Mouse (Mus musculus): ENCODE measurements at regions not wholly inside any gene's neighbourhood (a gene's known extent, or its start where the extent isn't known, plus 50 kb on each side); places are given as distances from the start of the nearest gene placed in this dataset.

DNA sequence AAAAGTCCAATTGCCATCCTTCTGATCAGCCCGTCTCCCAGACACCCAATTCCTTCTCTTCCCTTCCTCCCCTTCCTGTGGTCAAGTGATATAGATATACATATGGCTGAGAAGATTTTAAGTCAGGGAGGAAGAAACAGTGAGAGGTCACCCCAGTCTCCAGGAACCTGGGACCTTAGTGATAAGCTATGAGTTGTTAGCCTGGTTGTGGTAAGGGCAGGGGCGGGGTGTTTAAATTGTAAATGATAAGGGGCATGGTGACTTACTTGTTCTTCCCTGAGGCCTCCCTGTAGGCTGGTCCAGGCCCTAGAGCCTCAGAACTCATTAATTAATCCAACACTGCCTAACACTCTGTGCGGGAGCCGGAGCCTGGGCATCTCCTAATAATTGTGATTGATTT lies 186.5 kb upstream of the Ajap1 start:
- Histone ChIP-seq H3K36me3 (ENCODE audit: control insufficient read depth in 1 of 2, insufficient read depth in 2 of 2, low read length in 2 of 2) (no peaks in the 10 kb centered on the region), H3K27me3 (ENCODE audit: control insufficient read depth in 1 of 2, insufficient read depth in 2 of 2, low read length in 2 of 2) (no peaks in the 10 kb centered on the region), H3K9ac (ENCODE audit: control insufficient read depth, low read depth, low read length, poor library complexity, severe bottlenecking) (no peak overlapping the region), H3K4me3 (ENCODE audit: control insufficient read depth in 1 of 2, insufficient read depth in 1 of 2, low read depth in 2 of 2, low read length in 2 of 2) (no peak overlapping the region), H3K27ac (ENCODE audit: control insufficient read depth, low read depth, low read length) (no peak overlapping the region), H3K79me2 (ENCODE audit: control insufficient read depth, insufficient read depth, low read length, poor library complexity) (no peaks in the 10 kb centered on the region), H3K4me1 (ENCODE audit: control insufficient read depth in 1 of 2, insufficient read depth in 2 of 2, low read length in 2 of 2) (no peaks in the 10 kb centered on the region), H3K9me3 (replicated peaks; ENCODE audit: insufficient read depth, low read length) (no peaks in the 10 kb centered on the region; the same call in 1 of the 2 replicates)
- DNase-seq (ENCODE audit: low read depth, low spot score), result no peak
- no peak for TF ChIP-seq ZC3H11A (IDR thresholded peaks at IDR 0.05; ENCODE audit: low read depth, low read length)
- no peak for TF ChIP-seq ETS1 (IDR thresholded peaks at IDR 0.05; ENCODE audit: low read depth, low read length)
- no peak for TF ChIP-seq NELFE (IDR thresholded peaks at IDR 0.05; ENCODE audit: low read depth, low read length)
- no peak for TF ChIP-seq CTCF (IDR thresholded peaks at IDR 0.05 in 2 of 3, conservative IDR thresholded peaks at IDR 0.05 in 1 of 3; ENCODE audit: control insufficient read depth in 1 of 3, insufficient read depth in 1 of 3, low read depth in 2 of 3, low read length in 3 of 3, poor library complexity in 1 of 3, severe bottlenecking in 1 of 3)
- TF ChIP-seq E2F4 (IDR thresholded peaks at IDR 0.05; ENCODE audit: borderline replicate concordance, low read depth, low read length), result no peak
- no peak for TF ChIP-seq KAT2A (conservative IDR thresholded peaks at IDR 0.05; ENCODE audit: low read depth, low read length)
- TF ChIP-seq TCF12 (IDR thresholded peaks at IDR 0.05; ENCODE audit: low read depth, low read length), result no peak
- no peak for TF ChIP-seq POLR2A (IDR thresholded peaks at IDR 0.05; ENCODE audit: control insufficient read depth in 1 of 2, insufficient read depth in 1 of 2, low read depth in 1 of 2, low read length in 2 of 2, poor library complexity in 1 of 2)
- no peak for TF ChIP-seq MYC (IDR thresholded peaks at IDR 0.05; ENCODE audit: low read depth, low read length)
- no peak for TF ChIP-seq POLR2AphosphoS5 (IDR thresholded peaks at IDR 0.05; ENCODE audit: borderline replicate concordance, low read depth, low read length)
- TF ChIP-seq EP300 (IDR thresholded peaks at IDR 0.05; ENCODE audit: low read depth in 1 of 2, low read length in 2 of 2), result no peak
- no peak for TF ChIP-seq MAFK (IDR thresholded peaks at IDR 0.05; ENCODE audit: borderline replicate concordance, low read depth, low read length)
- no peak for TF ChIP-seq RAD21 (IDR thresholded peaks at IDR 0.05; ENCODE audit: low read depth, low read length)
- TF ChIP-seq RCOR1 (IDR thresholded peaks at IDR 0.05; ENCODE audit: low read depth, low read length), result no peak
- no peak for TF ChIP-seq POLR2AphosphoS2 (IDR thresholded peaks at IDR 0.05; ENCODE audit: low read length)
- TF ChIP-seq USF1 (IDR thresholded peaks at IDR 0.05; ENCODE audit: low read depth, low read length), result no peak
- TF ChIP-seq ZMIZ1 (IDR thresholded peaks at IDR 0.05; ENCODE audit: low read depth, low read length), result no peak
- no peak for TF ChIP-seq MEF2A (IDR thresholded peaks at IDR 0.05; ENCODE audit: extremely low read depth, insufficient replicate concordance, low read depth, low read length, poor library complexity, severe bottlenecking)

DNA sequence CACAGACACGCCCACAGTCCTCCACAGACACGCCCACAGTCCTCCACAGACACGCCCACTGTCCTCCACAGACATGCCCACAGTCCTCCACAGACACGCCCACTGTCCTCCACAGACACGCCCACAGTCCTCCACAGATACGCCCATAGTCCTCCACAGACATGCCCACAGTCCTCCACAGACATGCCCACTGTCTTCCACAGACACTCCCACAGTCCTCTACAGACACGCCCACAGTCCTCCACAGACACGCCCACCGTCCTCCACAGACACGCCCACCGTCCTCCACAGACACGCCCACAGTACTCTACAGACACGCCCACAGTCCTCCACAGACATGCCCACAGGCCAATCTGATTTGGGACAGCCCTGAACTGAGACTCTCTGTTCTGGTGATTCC lies 187.6 kb upstream of the Ajap1 start:
- no peak for DNase-seq (ENCODE audit: low read depth, low spot score)
- Histone ChIP-seq H3K4me1 (ENCODE audit: control insufficient read depth in 1 of 2, insufficient read depth in 2 of 2, low read length in 2 of 2) (no peaks in the 10 kb centered on the region), H3K27ac (ENCODE audit: control insufficient read depth, low read depth, low read length) (no peak overlapping the region), H3K9ac (ENCODE audit: control insufficient read depth, low read depth, low read length, poor library complexity, severe bottlenecking) (no peak overlapping the region), H3K79me2 (ENCODE audit: control insufficient read depth, insufficient read depth, low read length, poor library complexity) (no peaks in the 10 kb centered on the region), H3K4me3 (ENCODE audit: control insufficient read depth in 1 of 2, insufficient read depth in 1 of 2, low read depth in 2 of 2, low read length in 2 of 2) (no peak overlapping the region), H3K36me3 (ENCODE audit: control insufficient read depth in 1 of 2, insufficient read depth in 2 of 2, low read length in 2 of 2) (no peaks in the 10 kb centered on the region), H3K27me3 (ENCODE audit: control insufficient read depth in 1 of 2, insufficient read depth in 2 of 2, low read length in 2 of 2) (no peaks in the 10 kb centered on the region), H3K9me3 (replicated peaks; ENCODE audit: insufficient read depth, low read length) (no peaks in the 10 kb centered on the region; the same call in 1 of the 2 replicates)
- TF ChIP-seq NRF1 (IDR thresholded peaks at IDR 0.05; ENCODE audit: insufficient read depth, low read depth, low read length, poor library complexity, severe bottlenecking) (no peak), CTCF (IDR thresholded peaks at IDR 0.05 in 2 of 3, conservative IDR thresholded peaks at IDR 0.05 in 1 of 3; ENCODE audit: control insufficient read depth in 1 of 3, insufficient read depth in 1 of 3, low read depth in 2 of 3, low read length in 3 of 3, poor library complexity in 1 of 3, severe bottlenecking in 1 of 3) (no peak), ZMIZ1 (IDR thresholded peaks at IDR 0.05; ENCODE audit: low read depth, low read length) (no peak), NELFE (IDR thresholded peaks at IDR 0.05; ENCODE audit: low read depth, low read length) (no peak), MYB (IDR thresholded peaks at IDR 0.05; ENCODE audit: low read depth, low read length) (no peak), ZC3H11A (IDR thresholded peaks at IDR 0.05; ENCODE audit: low read depth, low read length) (no peak), TCF12 (IDR thresholded peaks at IDR 0.05; ENCODE audit: low read depth, low read length) (no peak), ZNF384 (IDR thresholded peaks at IDR 0.05; ENCODE audit: low read depth, low read length) (no peak), E2F4 (IDR thresholded peaks at IDR 0.05; ENCODE audit: borderline replicate concordance, low read depth, low read length) (no peak), KAT2A (conservative IDR thresholded peaks at IDR 0.05; ENCODE audit: low read depth, low read length) (no peak), ELF1 (IDR thresholded peaks at IDR 0.05; ENCODE audit: low read depth, low read length) (no peak), MXI1 (IDR thresholded peaks at IDR 0.05; ENCODE audit: low read depth, low read length) (no peak), MAFK (IDR thresholded peaks at IDR 0.05; ENCODE audit: borderline replicate concordance, low read depth, low read length) (no peak), ETS1 (IDR thresholded peaks at IDR 0.05; ENCODE audit: low read depth, low read length) (no peak), SMC3 (IDR thresholded peaks at IDR 0.05; ENCODE audit: low read depth, low read length) (no peak), RAD21 (IDR thresholded peaks at IDR 0.05; ENCODE audit: low read depth, low read length) (no peak), ZKSCAN1 (IDR thresholded peaks at IDR 0.05; ENCODE audit: low read depth, low read length) (no peak), POLR2A (IDR thresholded peaks at IDR 0.05; ENCODE audit: control insufficient read depth in 1 of 2, insufficient read depth in 1 of 2, low read depth in 1 of 2, low read length in 2 of 2, poor library complexity in 1 of 2) (no peak)

Measured in MEL (cell line).